Mouse (Mus musculus) c-Kit-positive CD71-positive TER-119-positive erythroid progenitor cells, embryonic 14.5 days (primary cell): ENCODE data around the gene Tmem53.

Experiments used
- DNase-seq: peaks from one replicate; pipeline ENCODE4 v3.0.0-alpha.2; 2013; ENCODE audit warnings: low spot score

Gene Tmem53

DNA sequence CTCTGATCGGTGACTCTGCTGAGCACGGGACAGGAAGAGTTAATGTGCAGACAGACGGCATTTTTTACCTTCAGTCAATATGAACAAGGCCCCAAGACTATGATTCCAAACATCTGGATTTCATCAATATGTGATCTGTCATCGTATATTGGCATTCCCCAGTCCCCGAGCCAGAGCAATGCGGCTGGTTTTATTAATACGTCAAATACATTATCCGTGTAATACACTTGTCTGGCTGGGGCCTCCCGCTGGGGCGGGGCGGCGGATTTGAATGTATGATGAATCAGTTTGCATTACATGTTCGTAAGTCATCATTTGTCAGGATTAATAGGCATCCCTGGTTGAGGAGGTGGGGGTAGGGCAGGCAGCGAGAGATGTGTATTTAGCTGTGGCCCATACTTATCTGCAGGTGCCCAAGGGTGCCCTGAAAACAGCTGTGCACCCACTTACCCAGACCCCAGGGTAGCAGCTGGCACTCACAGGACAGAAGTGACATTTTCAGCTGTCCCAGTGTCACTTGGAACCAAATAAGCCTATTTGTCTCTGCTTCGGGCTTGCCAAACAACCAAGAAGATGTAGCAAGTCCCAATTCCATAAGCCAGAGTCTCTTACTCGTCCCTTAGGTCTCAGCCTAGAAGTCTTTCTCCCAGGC is 63.2 kb downstream of the Tmem53 start:
- no peak for DNase-seq

- DNase-seq: no peak
Observed at GRCm38 (mm10) chr4:117316800-117317199, 65.0 kb downstream of the Tmem53 start.

DNA sequence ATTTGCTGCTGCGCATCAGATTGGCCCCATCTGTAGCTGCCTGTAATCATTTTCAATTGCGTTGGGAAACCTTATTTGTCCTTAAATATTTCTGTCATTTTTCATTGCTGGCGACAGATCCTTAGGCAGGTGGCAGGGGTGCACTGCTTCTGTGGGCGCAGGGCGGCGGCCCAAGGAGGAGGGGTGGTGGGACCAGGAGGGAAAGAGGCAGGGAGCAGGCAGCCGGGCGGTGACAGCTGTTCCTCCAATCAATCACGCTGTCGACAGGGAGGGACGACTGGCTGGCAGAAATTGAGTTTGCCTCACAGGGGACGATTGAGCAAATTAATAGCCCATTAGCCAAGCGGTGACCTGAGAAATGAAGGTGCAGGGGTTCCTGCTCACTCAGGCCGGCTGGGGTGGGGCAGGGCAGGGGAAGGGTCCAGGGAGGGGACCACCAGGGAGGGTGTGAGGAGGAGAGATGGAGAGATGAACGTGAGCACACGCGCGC is 66.0 kb downstream of the Tmem53 start:
- no peak for DNase-seq
